Mouse (Mus musculus) layer of hippocampus, adult 2 months (tissue): Measurements from ENCODE around the gene Rpgr. TPM values are rescaled to one million over a fixed set of nuclear protein-coding genes. Genes with fewer than 3 reads are reported as not detected.

Experiments
- DNase-seq, 2 experiments: peaks; one replicate each; pipeline ENCODE4 v3.0.0; 2022; ENCODE audit warnings: low spot score in 2 of 2
- H3K27ac ChIP-seq: fragments of 200-600 bp; 2 replicates; pipeline ENCODE4 v1.8.1; 2022
- H3K4me3 ChIP-seq: fragments of 200-600 bp; 2 replicates; pipeline ENCODE4 v1.8.1; 2022; ENCODE audit warnings: mild to moderate bottlenecking
- CTCF ChIP-seq: fragments of 200-600 bp; conservative IDR thresholded peaks from 2 replicates; pipeline ENCODE4 v1.8.1; 2022; ENCODE audit warnings: antibody characterized with exemption, mild to moderate bottlenecking, moderate library complexity
- total RNA-seq, 2 experiments: library from RNA; stranded (reverse); gene quantifications; 2 replicates each; pipeline ENCODE4 v1.2.3; 2021

Rpgr gene
- total RNA-seq, 2 experiments from 2014 or later = 17.8 to 19.3 TPM

- Histone ChIP-seq H3K27ac (no peak within 1 kb of the TSS), H3K4me3 (peak within 1 kb of the TSS; percentile 20)
- TF ChIP-seq CTCF = no peak
- DNase-seq = no peak
Observed at GRCm38 (mm10) chrX:10117065-10117719, 99.5 kb downstream of the Rpgr start, which contains the start of gene Srpx. Srpx (minus strand) TSS chrX:10117709.

DNA sequence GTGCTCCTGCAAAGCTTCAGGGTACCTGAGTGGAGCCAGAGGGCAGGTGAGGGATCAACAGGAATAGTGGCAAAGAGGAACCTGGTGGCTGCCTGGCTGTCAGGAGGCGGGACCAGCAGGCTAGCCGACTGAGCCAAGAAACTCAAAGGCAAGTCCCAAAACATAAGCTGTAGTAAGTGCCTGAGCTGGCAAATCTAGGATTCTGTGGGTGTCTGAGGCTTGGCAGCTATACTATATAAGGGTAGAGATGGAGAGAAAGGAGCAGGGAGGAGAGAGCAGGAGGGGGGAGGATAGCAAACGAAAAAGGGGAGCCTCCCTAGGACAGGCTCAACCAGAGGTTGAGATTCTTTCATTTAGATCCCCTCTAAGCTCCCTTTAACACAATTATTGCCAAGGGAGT lies 100.9 kb downstream of the Rpgr start:
- DNase-seq = no peak
- Histone ChIP-seq H3K4me3 (no peak overlapping the region), H3K27ac (no peak overlapping the region)
- no peak for TF ChIP-seq CTCF

DNA sequence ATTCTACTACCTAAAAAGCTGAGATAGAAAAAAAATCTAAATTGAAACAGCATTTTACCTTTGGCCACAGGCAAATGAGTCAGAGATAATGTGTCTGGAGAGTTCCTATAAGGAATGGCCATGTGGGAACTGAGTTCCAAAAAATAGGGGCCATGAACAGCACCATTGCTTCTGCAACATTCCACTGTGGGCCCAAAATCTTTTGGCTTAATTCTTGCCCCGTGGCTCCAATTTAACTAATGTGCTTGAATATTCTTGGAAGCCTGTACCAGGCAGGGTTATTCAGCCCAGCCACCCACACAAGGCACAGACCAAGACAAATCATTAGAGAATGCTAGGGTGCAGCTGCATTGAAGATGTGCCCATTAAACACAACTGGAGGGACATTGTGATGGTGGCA lies 106.0 kb downstream of the Rpgr start:
- Histone ChIP-seq H3K4me3 (no peak overlapping the region), H3K27ac (no peak overlapping the region)
- TF ChIP-seq CTCF = no peak
- DNase-seq = no peak

GRCm38 (mm10) chrX:10108558-10108957 lies 108.2 kb downstream of the Rpgr start:
- DNase-seq = no peak
- Histone ChIP-seq H3K4me3 (no peak overlapping the region), H3K27ac (no peak overlapping the region)
- TF ChIP-seq CTCF = no peak

DNA sequence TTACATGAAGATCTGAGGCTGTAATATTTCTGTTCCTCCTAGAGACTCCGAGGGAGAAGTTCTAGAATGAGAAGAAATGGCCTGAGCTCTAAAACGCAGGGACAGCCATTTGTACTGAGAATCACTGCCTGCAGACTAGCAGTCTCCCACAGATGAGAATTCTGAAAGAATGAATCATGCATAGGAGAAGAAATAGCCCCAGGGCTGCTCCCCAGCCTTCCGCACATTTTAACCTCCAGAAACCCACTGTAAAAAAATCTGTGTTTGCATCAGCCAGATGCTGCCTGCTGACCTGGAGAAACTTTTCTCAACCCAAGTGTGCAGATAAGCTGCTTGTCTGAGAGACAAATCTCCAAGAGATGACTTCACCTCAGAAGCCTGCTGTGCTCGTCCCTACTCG lies 111.2 kb downstream of the Rpgr start:
- Histone ChIP-seq H3K4me3 (no peak overlapping the region), H3K27ac (no peak overlapping the region)
- no peak for DNase-seq
- TF ChIP-seq CTCF = no peak

DNA sequence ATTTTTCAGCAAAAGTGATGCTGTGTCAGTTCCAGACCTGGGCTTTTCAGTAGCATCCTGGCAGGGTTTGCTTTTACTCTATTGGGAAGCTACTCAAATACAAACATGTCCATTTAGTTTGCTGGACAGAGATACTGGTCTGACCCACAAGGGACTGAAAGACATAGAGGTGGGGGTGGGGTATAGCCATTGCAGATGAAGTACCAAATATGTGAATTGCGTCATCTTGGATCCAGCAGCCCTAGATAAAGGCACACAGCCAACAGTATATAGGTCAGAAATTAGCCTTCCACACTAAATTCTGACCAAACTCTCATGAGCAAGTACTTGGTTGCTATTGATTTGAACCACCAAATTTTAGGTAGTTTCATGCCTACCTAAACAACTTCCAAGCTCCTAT lies 114.0 kb downstream of the Rpgr start:
- no peak for DNase-seq

GRCm38 (mm10) chrX:10095797-10096196 lies 120.9 kb downstream of the Rpgr start:
- H3K4me3 ChIP-seq = no peak overlapping the region
- no peak for TF ChIP-seq CTCF
- H3K27ac ChIP-seq = no peak overlapping the region
- no peak for DNase-seq

More for the DNA sequence above, 114.0 kb downstream of the Rpgr start:
- no peak overlapping the region for H3K4me3 ChIP-seq
- no peak for TF ChIP-seq CTCF
- H3K27ac ChIP-seq = no peak overlapping the region

- no peak overlapping the region for H3K4me3 ChIP-seq
- H3K27ac ChIP-seq = no peak overlapping the region
- no peak for TF ChIP-seq CTCF
- DNase-seq = no peak
Observed at GRCm38 (mm10) chrX:10080385-10080784, 136.3 kb downstream of the Rpgr start.

GRCm38 (mm10) chrX:10079981-10080380 lies 136.7 kb downstream of the Rpgr start:
- Histone ChIP-seq H3K27ac (no peak overlapping the region), H3K4me3 (no peak overlapping the region)
- DNase-seq = no peak
- TF ChIP-seq CTCF = no peak

GRCm38 (mm10) chrX:10073966-10074365 lies 142.8 kb downstream of the Rpgr start:
- DNase-seq = no peak
- no peak overlapping the region for H3K27ac ChIP-seq
- no peak for TF ChIP-seq CTCF
- no peak overlapping the region for H3K4me3 ChIP-seq

GRCm38 (mm10) chrX:10071529-10071928 lies 145.2 kb downstream of the Rpgr start:
- TF ChIP-seq CTCF = no peak
- Histone ChIP-seq H3K4me3 (no peak overlapping the region), H3K27ac (no peak overlapping the region)
- no peak for DNase-seq

DNA sequence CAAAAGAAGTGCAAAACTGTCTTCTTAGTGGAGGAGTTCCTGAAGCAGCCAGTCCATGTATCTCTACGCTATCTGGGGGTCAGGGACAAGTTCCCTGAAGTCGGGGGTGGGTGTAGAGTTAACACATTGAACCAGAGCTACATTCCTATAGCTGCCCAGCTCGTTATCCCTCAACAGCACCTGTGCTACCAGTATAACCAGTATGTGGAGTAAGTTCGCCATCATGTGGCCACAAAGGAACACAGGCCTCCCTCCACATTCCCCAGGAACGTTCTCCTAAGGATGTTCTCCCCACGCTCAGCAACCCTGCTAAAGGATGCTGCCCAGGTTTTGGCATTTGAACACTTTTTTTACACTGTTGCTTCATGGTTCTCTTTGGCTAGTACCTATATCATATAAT lies 146.0 kb downstream of the Rpgr start:
- TF ChIP-seq CTCF = peak; percentile 80
- Histone ChIP-seq H3K4me3 (no peak overlapping the region), H3K27ac (no peak overlapping the region)
- peak; percentile 26 to 36 for DNase-seq

GRCm38 (mm10) chrX:10069405-10069804 lies 147.3 kb downstream of the Rpgr start:
- no peak for DNase-seq
- Histone ChIP-seq H3K4me3 (no peak overlapping the region), H3K27ac (no peak overlapping the region)
- TF ChIP-seq CTCF = no peak

- H3K27ac ChIP-seq = peak overlapping the region; percentile 43; the same call in 1 of the 2 replicates
- DNase-seq = peak; percentile 11 to 24
- TF ChIP-seq CTCF = no peak
- H3K4me3 ChIP-seq = no peak overlapping the region
Observed at GRCm38 (mm10) chrX:10063781-10064180, 152.9 kb downstream of the Rpgr start.

GRCm38 (mm10) chrX:10063361-10063760 lies 153.4 kb downstream of the Rpgr start:
- no peak overlapping the region for H3K4me3 ChIP-seq
- no peak for TF ChIP-seq CTCF

More at GRCm38 (mm10) chrX:10063361-10063760, 153.4 kb downstream of the Rpgr start:
- no peak for DNase-seq
- 0 out of 2 replicates have a peak overlapping the region, but pooled peaks have one; percentile 23 for H3K27ac ChIP-seq
